Comparison of ENCODE assay signal across 10 mouse cellular contexts in the genomic region with DNA sequence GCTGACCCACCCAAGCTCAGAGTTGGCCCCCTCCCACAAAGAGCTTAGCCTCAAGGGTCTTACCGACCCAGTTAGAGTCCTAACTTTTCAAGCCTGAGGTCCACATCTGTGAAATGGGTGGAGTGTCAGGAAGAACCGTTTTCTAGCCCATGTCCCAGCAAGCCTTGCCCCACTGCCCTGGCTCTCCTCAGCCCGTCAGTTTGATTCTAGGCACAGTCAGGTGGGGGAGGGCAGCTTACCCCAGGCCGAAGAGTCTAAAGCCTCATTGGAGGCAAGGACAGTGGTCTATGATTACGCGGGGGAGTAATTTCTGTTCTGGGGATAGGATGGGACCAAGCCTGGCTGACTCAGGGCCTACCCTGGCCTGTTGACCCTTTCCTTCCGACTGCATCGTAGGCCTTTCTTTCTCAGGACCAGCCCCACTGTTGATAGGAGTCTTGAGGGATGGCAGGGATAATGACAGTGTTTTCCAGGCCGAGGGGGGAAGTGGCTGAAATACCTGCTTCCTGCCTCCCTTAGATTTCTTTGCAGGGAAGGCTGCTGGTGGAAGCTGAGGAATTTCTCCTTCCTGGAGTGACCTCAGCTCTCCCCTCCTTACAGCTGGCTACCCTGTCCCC. TPM values are rescaled to one million over a fixed set of nuclear protein-coding genes. Genes with fewer than 3 reads are reported as not detected.
DNase-seq lines count a peak whose midpoint lies in the region; ATAC-seq and TF ChIP-seq lines count a peak whose summit lies in the region.
"Had no signal": no experiment of that assay in that cellular context is flagged by ENCODE, and none has a peak within 500 bp of the region (broad histone marks: within the 10 kb centered on the region; RNA-seq: fewer than 3 reads in every experiment).

No protein-coding gene starts in this region.

- 0 out of 2 replicates have a peak, but pooled peaks cover 3% of the 10 kb centered on the region for H3K4me1 ChIP-seq in liver, adult 2 months (ENCODE audit: control insufficient read depth, insufficient read depth, low read length)
- peaks cover 14% of the 10 kb centered on the region; the same call in 1 of the 2 replicates for H3K4me1 ChIP-seq in embryonic fibroblast, embryonic 13.5 days (ENCODE audit: control insufficient read depth, insufficient read depth, low read length)
- H3K4me1 ChIP-seq in intestine, embryonic 14.5 days (replicated peaks; ENCODE audit: control insufficient read depth, insufficient read depth, low read length), result peaks cover 56% of the 10 kb centered on the region
- H3K4me1 ChIP-seq in neural tube, embryonic 14.5 days (ENCODE audit: control insufficient read depth, insufficient read depth, low read length), result peaks cover 7% of the 10 kb centered on the region; the same call in 1 of the 2 replicates

- peak overlapping the region; percentile 71 for H3K4me2 ChIP-seq in intestine, embryonic 14.5 days (ENCODE audit: low read length)
- H3K4me2 ChIP-seq in neural tube, embryonic 14.5 days (ENCODE audit: low read depth, low read length), result peak overlapping the region; percentile 89; the same call in 1 of the 2 replicates

- no peaks in the 10 kb centered on the region for H3K9me3 ChIP-seq in intestine, embryonic 14.5 days (ENCODE audit: control insufficient read depth, low read length)
- H3K9me3 ChIP-seq in neural tube, embryonic 14.5 days (ENCODE audit: control insufficient read depth, low read length), result no peaks in the 10 kb centered on the region

- TF ChIP-seq CTCF in liver, adult 2 months (IDR thresholded peaks at IDR 0.05; ENCODE audit: low read depth, low read length), result no peak
- no peak for TF ChIP-seq CTCF in embryonic fibroblast, embryonic 13.5 days (IDR thresholded peaks at IDR 0.05; ENCODE audit: borderline replicate concordance, insufficient read depth, low read length)

- H3K9ac ChIP-seq in liver, adult 2 months (ENCODE audit: low read depth, low read length), result no peak overlapping the region
- peak overlapping the region; percentile 59 for H3K9ac ChIP-seq in intestine, embryonic 14.5 days (ENCODE audit: low read length)
- H3K9ac ChIP-seq in neural tube, embryonic 14.5 days (replicated peaks; ENCODE audit: low read depth, low read length), result no peak overlapping the region

- H3K79me2 ChIP-seq in liver, adult 2 months (ENCODE audit: control insufficient read depth, insufficient read depth, low read length), result peaks cover 4% of the 10 kb centered on the region; the same call in 1 of the 2 replicates

- peak overlapping the region; percentile 55 for H3K27ac ChIP-seq in liver, adult 2 months (replicated peaks; ENCODE audit: insufficient read depth, low read depth, low read length)
- H3K27ac ChIP-seq in embryonic fibroblast, embryonic 13.5 days (ENCODE audit: insufficient read depth, low read length), result peak overlapping the region; percentile 78
- H3K27ac ChIP-seq in intestine, embryonic 14.5 days (ENCODE audit: low read depth), result peak overlapping the region; percentile 52
- H3K27ac ChIP-seq in neural tube, embryonic 14.5 days (ENCODE audit: low read depth, low read length), result no peak overlapping the region

- no peak for ATAC-seq in intestine, embryonic 14.5 days (replicated peaks; ENCODE audit: low FRiP score, low TSS enrichment, low read depth)
- no peak for ATAC-seq in neural tube, embryonic 14.5 days (ENCODE audit: low read depth)
- ATAC-seq in cerebellum, adult (ENCODE audit: insufficient number of reproducible peaks, low FRiP score, low TSS enrichment), result no peak

- TF ChIP-seq POLR2A in liver, adult 2 months (IDR thresholded peaks at IDR 0.05; ENCODE audit: extremely low read depth, insufficient read depth, low read length), result no peak
- TF ChIP-seq POLR2A in embryonic fibroblast, embryonic 13.5 days (IDR thresholded peaks at IDR 0.05; ENCODE audit: low read depth, low read length), result 0 out of 2 replicates have a peak, but pooled peaks have one; percentile 8

- H3K27me3 ChIP-seq in liver, adult 2 months (ENCODE audit: control insufficient read depth, insufficient read depth, low read length), result no peaks in the 10 kb centered on the region
- H3K27me3 ChIP-seq in intestine, embryonic 14.5 days (replicated peaks; ENCODE audit: control insufficient read depth, insufficient read depth, low read length), result no peaks in the 10 kb centered on the region
- no peaks in the 10 kb centered on the region for H3K27me3 ChIP-seq in neural tube, embryonic 14.5 days (ENCODE audit: control insufficient read depth, insufficient read depth, low read length)

- no peaks in the 10 kb centered on the region for H3K36me3 ChIP-seq in liver, adult 2 months (ENCODE audit: control insufficient read depth, insufficient read depth, low read length)
- no peaks in the 10 kb centered on the region; the same call in 1 of the 2 replicates for H3K36me3 ChIP-seq in intestine, embryonic 14.5 days (ENCODE audit: control insufficient read depth, insufficient read depth, low read length)
- no peaks in the 10 kb centered on the region for H3K36me3 ChIP-seq in neural tube, embryonic 14.5 days (ENCODE audit: control insufficient read depth, insufficient read depth, low read length)

- no peak for DNase-seq in liver, adult 2 months (ENCODE audit: extremely low read depth, low read depth, low spot score)
- DNase-seq in liver, result no peak
- no peak for DNase-seq in intestine, embryonic 14.5 days (ENCODE audit: low spot score)
- DNase-seq in ovary, postnatal 10 days (ENCODE audit: low spot score), result no peak
- DNase-seq: cerebellum, postnatal 25 days; spleen, adult 18-20 months had no signal

- peak overlapping the region; percentile 32; the same call in 1 of the 2 replicates for H3K4me3 ChIP-seq in liver, adult 2 months (ENCODE audit: insufficient read depth, low read depth, low read length)
- H3K4me3 ChIP-seq in embryonic fibroblast, embryonic 13.5 days (ENCODE audit: insufficient read depth, low read length), result peak overlapping the region; percentile 83
- H3K4me3 ChIP-seq in intestine, embryonic 14.5 days (ENCODE audit: low read depth, low read length), result peak overlapping the region; percentile 65
- H3K4me3 ChIP-seq in neural tube, embryonic 14.5 days (ENCODE audit: low read depth, low read length), result no peak overlapping the region

- 81% methylated on average over 9 of the region's 9 CpGs for WGBS in liver, adult 2 months
- WGBS in intestine, embryonic 14.5 days, result 47% methylated on average over 9 of the region's 9 CpGs
- 73% methylated on average over 9 of the region's 9 CpGs for WGBS in neural tube, embryonic 14.5 days

RNA-seq across cellular contexts. Expression of a gene that starts 2.2 kb away (rescaled TPM):
- total RNA-seq in liver, adult 2 months (2014; rRNA removed), result 7.2 and 11.8 TPM in 2 replicates
- polyA plus RNA-seq in liver, adult 2 months (2012; rRNA removed), result 7.2 and 7.6 TPM in 2 replicates
- 271 and 368 TPM in 2 replicates for polyA plus RNA-seq in embryonic fibroblast, embryonic 13.5 days (2011; ENCODE audit: insufficient read length, low read depth, missing spikeins)
- 44.4 and 49.8 TPM in 2 replicates for polyA plus RNA-seq in intestine, embryonic 14.5 days (2014; fragmentation: Nextera tagmentation; extraction: Ambion mirVana)
- 2.7 and 10.8 TPM in 2 replicates for polyA plus RNA-seq in neural tube, embryonic 14.5 days (2014; fragmentation: Nextera tagmentation; extraction: Ambion mirVana)
- total RNA-seq: megakaryocyte-erythroid progenitor cell, adult 5-6 weeks had no signal

RNA-seq across cellular contexts. Expression of a gene that starts 17.7 kb away (rescaled TPM):
- total RNA-seq in liver, adult 2 months (2014; rRNA removed), result not detected in 2 replicates
- 0.09 TPM in 1 of 2 replicates, not detected in the other for polyA plus RNA-seq in liver, adult 2 months (2012; rRNA removed)
- not detected in 2 replicates for polyA plus RNA-seq in embryonic fibroblast, embryonic 13.5 days (2011; ENCODE audit: insufficient read length, low read depth, missing spikeins)
- not detected in 2 replicates for polyA plus RNA-seq in intestine, embryonic 14.5 days (2014; fragmentation: Nextera tagmentation; extraction: Ambion mirVana)
- polyA plus RNA-seq in neural tube, embryonic 14.5 days (2014; fragmentation: Nextera tagmentation; extraction: Ambion mirVana), result not detected in 2 replicates
- total RNA-seq: megakaryocyte-erythroid progenitor cell, adult 5-6 weeks had no signal

RNA-seq across cellular contexts. Expression of a gene that starts 40.5 kb away (rescaled TPM):
- 16.6 and 59.5 TPM in 2 replicates for total RNA-seq in liver, adult 2 months (2014; rRNA removed)
- polyA plus RNA-seq in liver, adult 2 months (2012; rRNA removed), result 0.42 and 1.0 TPM in 2 replicates
- polyA plus RNA-seq in embryonic fibroblast, embryonic 13.5 days (2011; ENCODE audit: insufficient read length, low read depth, missing spikeins), result not detected in 2 replicates
- 3.8 TPM in 1 of 2 replicates, not detected in the other for polyA plus RNA-seq in intestine, embryonic 14.5 days (2014; fragmentation: Nextera tagmentation; extraction: Ambion mirVana)
- not detected in 2 replicates for polyA plus RNA-seq in neural tube, embryonic 14.5 days (2014; fragmentation: Nextera tagmentation; extraction: Ambion mirVana)
- total RNA-seq: megakaryocyte-erythroid progenitor cell, adult 5-6 weeks had no signal
